Mouse (Mus musculus) erythroblast, embryonic 14.5 days (primary cell): ENCODE measurements around the gene Amy1.

Experiments
- GATA1 ChIP-seq: IDR thresholded peaks from 2 replicates; pipeline ENCODE4 v1.6.1; 2012; ENCODE audit warnings: low read length, inconsistent platforms, mixed read lengths
- TAL1 ChIP-seq: IDR thresholded peaks from 3 replicates; pipeline ENCODE4 v1.6.1; 2012; ENCODE audit warnings: low read length, inconsistent platforms, mixed read lengths

DNA sequence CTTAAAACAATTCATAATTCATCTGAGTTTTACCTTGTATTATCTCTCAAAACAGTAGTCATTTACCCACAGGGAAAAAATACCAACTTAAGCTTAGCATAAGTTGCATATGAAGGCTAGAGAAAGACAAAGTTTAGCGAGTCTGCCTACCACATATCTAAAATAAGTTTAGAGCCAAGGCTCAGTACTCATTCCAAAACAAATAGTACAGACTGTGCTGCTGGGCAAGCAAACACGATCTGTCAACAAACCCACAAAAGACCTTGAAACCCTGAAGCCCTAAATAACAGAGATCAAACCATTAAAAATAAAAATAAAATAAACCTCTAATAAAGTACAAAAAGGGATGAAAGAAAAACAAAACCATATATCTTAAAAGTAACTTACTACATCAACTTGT lies 32.4 kb downstream of the Amy1 start:
- TF ChIP-seq GATA1 = no peak
- no peak for TF ChIP-seq TAL1
